Mouse (Mus musculus) gastrocnemius, postnatal 4 days (tissue): ENCODE data around the gene Sec22a. TPM values are rescaled to one million over a fixed set of nuclear protein-coding genes. Genes with fewer than 3 reads are reported as not detected.

Source experiments
- DNase-seq, 2 experiments: peaks; one replicate each; pipeline ENCODE4 v3.0.0; 2021 to 2022; ENCODE audit warnings: low spot score in 2 of 2, mixed read lengths in 2 of 2
- total RNA-seq, 2 experiments: library from RNA; stranded (reverse); gene quantifications; 2 replicates each; pipeline ENCODE4 v1.2.3; 2021

Gene Sec22a
- total RNA-seq, 2 experiments from 2014 or later, result 10.9 to 13.6 TPM

DNA sequence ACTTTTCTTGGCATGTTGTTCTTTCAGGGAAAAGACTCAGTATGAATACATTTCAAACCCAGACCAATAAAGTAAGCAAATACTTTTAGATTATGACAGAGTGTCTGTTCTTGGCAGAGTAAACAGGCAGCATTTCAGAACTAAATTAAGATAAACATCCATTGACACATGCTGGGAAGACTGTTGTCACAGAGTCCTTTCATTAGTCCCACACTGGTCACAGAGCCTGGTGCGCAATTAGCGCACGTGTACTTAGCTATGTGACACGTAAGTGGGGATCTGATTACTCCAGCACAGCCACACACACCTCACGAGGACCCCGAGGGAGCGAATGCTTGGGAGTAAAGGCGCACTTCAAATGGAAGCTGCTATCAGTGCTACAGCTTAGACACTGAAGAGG lies 52.1 kb downstream of the Sec22a start:
- DNase-seq, result no peak

- no peak for DNase-seq
Measured at GRCm38 (mm10) chr16:35310551-35311110, 53.1 kb downstream of the Sec22a start.

GRCm38 (mm10) chr16:35309634-35310033 lies 54.1 kb downstream of the Sec22a start:
- no peak for DNase-seq

DNA sequence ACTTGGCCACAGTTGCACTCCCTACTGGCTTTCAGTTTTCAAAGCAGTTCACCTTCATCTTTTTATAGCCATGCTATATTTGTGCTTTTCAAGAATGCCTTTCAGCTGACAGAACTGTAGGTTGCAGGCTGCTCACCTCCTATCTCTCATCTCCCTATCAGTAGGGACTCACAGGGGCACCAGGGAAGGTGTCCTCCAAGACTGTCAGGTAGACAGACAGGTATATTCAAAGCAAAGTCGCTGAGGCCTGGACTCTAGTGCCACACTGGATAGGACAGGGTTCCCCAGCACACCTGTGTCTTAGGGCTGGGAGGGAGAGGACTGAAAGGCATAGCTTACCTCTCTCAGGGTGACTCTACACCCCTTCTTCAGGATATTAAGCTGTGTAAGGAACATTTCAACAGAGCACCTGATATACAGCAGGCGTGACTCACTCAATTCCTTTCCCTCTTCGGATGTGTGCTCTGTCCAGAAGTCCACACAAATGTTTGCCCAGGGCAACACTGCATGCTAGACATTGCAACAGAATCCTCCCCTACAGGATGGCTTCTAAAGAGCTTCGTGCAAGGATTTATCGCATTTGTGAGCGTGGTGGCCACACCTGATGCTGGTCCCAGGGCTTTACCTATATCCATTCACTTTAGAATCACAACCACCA lies 55.1 kb downstream of the Sec22a start:
- DNase-seq, result no peak

GRCm38 (mm10) chr16:35308016-35308415 lies 55.7 kb downstream of the Sec22a start:
- DNase-seq, result no peak

- no peak for DNase-seq
Measured at GRCm38 (mm10) chr16:35307331-35307730, 56.4 kb downstream of the Sec22a start.

- no peak for DNase-seq
Measured at GRCm38 (mm10) chr16:35306631-35307030, 57.1 kb downstream of the Sec22a start.

DNA sequence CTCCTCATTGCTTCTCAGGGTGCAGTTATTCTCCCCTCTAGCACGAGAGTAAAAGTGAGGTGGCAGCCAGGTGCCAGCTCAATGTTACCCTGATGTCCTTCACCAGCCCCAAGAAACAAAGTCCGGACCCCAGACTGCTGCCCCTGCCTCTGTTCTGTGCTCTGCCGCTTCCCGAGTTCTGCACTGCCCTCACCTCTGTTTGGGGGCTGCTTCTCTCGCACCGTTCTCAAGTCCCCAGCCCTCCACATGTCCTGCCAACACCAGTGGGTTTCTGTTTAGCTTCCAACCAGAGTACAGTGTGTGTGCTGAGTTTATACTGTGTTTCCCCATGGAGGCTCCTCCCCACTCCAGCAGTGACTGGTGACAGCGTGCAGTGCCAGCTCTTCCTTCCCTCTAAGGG lies 58.5 kb downstream of the Sec22a start:
- no peak for DNase-seq

DNA sequence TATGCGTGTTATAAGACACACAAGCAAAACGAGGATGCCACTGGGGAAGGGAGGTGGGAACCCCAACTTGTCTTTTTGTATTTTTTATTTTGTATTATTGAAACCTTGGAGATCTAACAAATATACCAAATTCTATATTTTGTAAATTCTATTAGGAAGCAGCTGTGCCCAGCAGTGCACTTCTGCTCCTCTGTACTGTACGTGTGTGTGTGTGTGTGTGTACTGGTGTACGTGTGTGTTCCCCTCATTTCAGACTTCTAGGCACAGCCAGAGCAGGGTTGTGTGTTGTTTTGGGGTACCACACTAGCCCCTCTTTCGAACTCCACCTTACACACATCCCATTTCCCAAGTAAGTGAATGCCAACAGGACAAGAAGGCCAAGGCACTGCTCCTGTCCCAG lies 59.3 kb downstream of the Sec22a start:
- DNase-seq, result no peak

GRCm38 (mm10) chr16:35303721-35304120 lies 60.0 kb downstream of the Sec22a start:
- DNase-seq, result no peak

DNA sequence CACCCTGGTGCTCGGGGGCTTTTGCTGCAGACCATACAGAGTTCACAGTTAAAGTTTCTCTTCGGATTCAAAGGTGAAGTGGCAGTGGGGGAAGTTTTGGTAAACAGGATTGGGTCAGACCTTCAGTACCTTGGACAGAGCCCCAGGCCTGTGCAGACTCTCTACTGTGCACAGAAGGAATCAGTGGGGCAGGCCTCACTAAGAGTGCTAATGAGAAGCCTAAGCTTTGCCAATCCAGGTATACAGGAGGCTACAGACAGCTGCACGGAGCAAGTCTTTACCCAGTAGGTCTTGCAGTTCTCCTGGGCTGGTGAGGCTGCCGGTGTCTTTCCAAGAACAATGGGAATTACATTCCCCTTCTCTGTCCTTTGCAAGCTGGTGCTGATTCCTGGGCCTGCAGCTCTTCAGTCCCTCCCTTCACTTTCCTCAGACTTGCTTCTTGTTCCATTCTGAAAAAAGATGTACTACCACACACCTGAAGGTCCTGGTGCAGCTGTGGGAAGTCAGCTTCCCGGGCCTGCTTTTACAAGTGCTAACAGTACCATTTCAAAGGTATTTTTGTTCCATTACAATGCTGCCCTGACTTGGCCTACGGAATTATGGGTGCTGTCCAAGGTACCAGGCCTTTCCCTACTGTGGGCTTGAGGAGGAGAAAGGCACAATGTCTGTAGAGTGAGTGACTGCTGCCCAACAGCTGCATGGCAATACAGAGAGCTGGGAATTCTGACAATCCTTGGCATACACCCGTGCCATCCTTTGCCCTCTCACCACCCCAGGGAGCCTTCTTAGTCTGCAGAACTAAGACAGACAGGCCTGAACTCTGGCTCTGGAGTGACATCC lies 61.1 kb downstream of the Sec22a start:
- no peak for DNase-seq

- DNase-seq, result no peak
Measured at GRCm38 (mm10) chr16:35300156-35300555, 63.6 kb downstream of the Sec22a start.

DNA sequence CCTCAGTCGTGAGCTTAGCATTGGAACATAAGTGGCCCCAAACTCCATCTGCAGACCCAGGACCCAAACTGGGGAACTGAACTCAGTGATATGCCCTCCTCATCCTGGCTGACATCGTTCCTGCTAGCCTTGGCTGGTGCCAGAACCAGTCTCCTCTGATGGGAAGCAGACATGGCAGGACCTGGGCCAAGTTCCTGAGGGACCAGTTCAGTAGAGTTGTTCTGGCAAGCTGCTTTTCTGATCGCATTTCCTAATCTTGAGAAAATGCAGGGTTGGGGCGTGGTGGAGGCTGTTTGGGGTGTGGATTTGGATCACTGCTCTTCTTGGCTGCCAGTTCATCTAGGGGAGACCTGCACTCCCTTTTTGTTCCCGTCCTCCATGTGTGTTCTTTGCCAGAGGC lies 65.9 kb downstream of the Sec22a start:
- no peak for DNase-seq

DNA sequence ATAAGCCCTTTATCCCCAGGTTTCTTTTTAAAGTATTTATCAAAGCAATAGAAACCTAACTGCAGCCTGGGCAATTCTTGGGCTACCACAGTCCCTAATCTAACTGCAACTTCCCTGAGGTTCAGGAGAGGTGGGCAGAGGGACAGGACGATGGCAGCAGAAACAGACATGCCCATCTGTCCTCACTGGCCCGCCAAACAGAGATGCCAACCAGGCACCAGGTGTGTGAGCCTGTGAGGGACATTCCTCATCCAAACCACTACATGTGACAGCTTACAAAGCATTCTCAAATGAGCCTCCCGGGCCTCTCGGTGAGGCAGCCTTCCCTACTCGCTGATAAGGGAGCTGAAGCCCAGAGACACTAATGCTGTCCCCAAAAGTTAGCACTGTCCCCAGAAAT lies 76.5 kb downstream of the Sec22a start:
- DNase-seq, result no peak

DNA sequence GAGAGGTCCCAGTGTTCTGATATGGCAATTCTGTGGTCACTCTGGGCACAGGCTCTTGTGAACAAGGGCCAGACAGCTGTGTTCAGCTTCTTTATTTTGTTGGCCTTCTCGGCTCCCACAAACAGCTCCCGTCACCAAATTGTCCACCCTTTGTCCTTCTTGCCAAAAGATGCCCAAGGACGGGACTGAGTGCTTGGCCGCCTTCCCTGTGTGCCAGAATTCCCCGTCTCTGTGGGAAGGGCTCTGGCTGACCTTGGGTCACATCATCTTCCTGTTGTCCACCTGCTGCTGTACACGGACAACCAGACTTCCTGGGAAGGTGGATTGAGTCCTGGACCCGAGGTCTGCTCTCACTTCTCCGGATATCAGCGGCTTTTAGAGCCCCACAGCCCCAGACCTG lies 77.9 kb downstream of the Sec22a start:
- DNase-seq, result no peak

DNA sequence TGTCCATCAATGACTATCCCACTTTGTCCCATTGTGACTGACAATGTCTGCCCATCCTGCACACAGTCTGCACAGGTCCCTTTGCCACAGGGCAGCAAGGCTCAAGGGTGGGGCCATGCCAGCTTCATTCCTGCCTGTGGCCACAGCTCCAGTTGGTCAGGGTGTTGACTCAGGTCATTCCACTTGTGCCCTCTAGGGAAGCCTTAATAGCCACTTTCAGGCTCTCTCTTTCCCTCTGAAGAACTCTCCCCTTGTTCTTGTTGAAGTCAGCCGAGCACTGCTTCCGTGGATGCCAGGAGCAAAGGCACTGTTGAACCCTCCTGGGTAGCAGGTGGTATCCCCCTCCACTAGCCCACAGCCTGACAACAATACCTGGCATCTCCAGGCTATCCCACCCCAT lies 81.3 kb downstream of the Sec22a start:
- DNase-seq, result no peak

DNA sequence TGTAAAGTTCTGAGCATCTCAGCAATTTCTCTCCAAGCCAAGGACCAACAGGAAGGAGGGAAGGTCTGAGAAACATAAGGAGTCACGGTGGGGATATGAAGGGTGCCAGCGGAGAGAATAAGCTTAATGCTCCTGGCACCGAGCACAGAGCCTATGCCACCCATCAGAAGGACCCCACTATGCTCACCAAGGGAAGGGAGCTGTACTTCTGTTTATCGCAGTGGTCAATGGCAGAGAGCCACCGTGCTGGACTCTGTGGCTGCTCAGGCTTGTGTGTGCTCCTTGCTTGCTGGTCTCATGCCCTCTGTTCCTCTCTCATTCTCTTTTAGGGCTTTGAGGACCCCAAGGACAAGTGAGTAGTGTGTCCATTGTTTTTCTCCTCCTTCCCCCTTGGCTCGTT lies 85.6 kb downstream of the Sec22a start:
- DNase-seq, result no peak

DNA sequence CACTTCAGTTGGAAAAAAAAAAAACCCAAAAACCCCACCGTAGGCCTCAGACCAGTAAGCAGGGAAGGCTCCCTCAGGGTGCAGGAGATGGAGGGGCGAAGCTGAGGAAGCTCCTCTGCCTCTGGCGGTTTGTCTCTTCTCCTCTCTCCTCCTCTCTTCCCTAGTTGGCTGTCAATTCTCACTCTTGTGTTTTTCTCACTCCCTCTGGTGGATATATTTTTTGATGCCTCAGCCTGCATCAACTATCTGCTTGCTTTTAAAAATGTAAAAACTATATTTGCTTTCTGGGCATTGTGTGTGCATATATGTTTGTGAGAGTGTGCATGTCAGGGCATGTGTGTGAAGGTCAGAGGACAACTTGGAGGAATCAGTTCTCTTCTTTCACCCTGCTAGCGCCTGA lies 91.3 kb downstream of the Sec22a start:
- no peak for DNase-seq

- no peak for DNase-seq
Measured at GRCm38 (mm10) chr16:35271572-35271971, 92.1 kb downstream of the Sec22a start.

DNA sequence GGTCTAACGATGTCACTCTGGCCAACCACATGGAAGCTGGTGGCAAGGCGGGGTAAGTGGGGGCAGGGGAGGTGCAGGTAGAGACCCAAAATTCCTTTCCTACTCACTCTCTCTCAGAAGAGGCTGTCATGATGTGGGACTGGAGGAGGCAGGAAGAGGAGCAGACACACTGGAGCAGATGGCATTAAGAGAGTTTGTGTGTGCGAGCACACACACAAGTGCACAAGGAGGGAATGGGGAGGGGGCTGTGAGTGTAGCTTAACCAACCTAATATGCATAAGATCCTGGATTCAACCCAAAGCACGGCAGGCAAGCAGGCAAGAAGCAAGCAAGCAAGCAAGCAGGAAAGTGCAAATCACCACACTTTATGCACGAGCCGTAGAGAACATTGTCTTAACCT lies 92.8 kb downstream of the Sec22a start:
- no peak for DNase-seq

- DNase-seq, result peak; percentile 59 to 82
Measured at GRCm38 (mm10) chr16:35270353-35270934, 93.3 kb downstream of the Sec22a start.
